Mouse (Mus musculus) CH12.LX (cell line): ENCODE results near the gene Cx3cl1. TPM values are rescaled to one million over a fixed set of nuclear protein-coding genes. Genes with fewer than 3 reads are reported as not detected.

Experiments used
- DNase-seq: peaks from one replicate; pipeline ENCODE4 v3.0.0-alpha.2; 2013; ENCODE audit errors: extremely low read depth
- H3K27ac ChIP-seq: 2 replicates; pipeline ENCODE4 v1.5.1; 2012; ENCODE audit warnings: low read depth, mild to moderate bottlenecking, control low read depth, moderate library complexity; ENCODE audit not compliant: insufficient read depth
- H3K27me3 ChIP-seq: replicated peaks from 2 replicates; pipeline ENCODE3; 2012; ENCODE audit warnings: inconsistent platforms
- H3K36me3 ChIP-seq, 2 experiments: replicated peaks in 1 of 2; 2 replicates each; pipeline versions ENCODE3 to v1.6.1; 2012; ENCODE audit warnings: inconsistent platforms in 1 of 2, low read length in 1 of 2, mild to moderate bottlenecking in 1 of 2, mixed read lengths in 1 of 2, moderate library complexity in 1 of 2; ENCODE audit not compliant: control insufficient read depth in 1 of 2, insufficient read depth in 1 of 2
- H3K4me1 ChIP-seq, 2 experiments: 2 replicates each; pipeline ENCODE4 v1.6.1; 2012; ENCODE audit warnings: inconsistent platforms in 1 of 2, moderate library complexity in 1 of 2; ENCODE audit not compliant: insufficient read depth in 2 of 2, control insufficient read depth in 1 of 2
- H3K4me2 ChIP-seq: 2 replicates; pipeline ENCODE4 v1.6.1; 2012; ENCODE audit warnings: low read depth, mild to moderate bottlenecking, control low read depth; ENCODE audit not compliant: poor library complexity, insufficient read depth, severe bottlenecking
- H3K4me3 ChIP-seq, 3 experiments: fragments of 150-350 bp in 1 of 3; sonication (generic) in 1 of 3; replicated peaks in 1 of 3; 2 replicates each; pipeline versions ENCODE3 to v1.5.1; 2011 to 2012; ENCODE audit warnings: low read depth in 2 of 3, low read length in 2 of 3, mild to moderate bottlenecking in 2 of 3, moderate library complexity in 2 of 3, control low read depth in 1 of 3, improper control_type of control experiment in 1 of 3, inconsistent platforms in 1 of 3, mixed read lengths in 1 of 3; ENCODE audit not compliant: poor library complexity in 1 of 3
- H3K79me2 ChIP-seq: replicated peaks from 2 replicates; pipeline ENCODE4 v1.6.1; 2012; ENCODE audit warnings: mild to moderate bottlenecking, moderate library complexity; ENCODE audit not compliant: control insufficient read depth, poor library complexity, insufficient read depth, severe bottlenecking; ENCODE audit errors: extremely low read depth
- H3K9ac ChIP-seq: 2 replicates; pipeline ENCODE4 v1.6.1; 2012; ENCODE audit warnings: low read depth, mild to moderate bottlenecking, control low read depth, moderate library complexity; ENCODE audit not compliant: insufficient read depth
- H3K9me3 ChIP-seq: replicated peaks from 2 replicates; pipeline ENCODE3; 2012; ENCODE audit warnings: low read length, inconsistent platforms, mixed read lengths
- BHLHE40 ChIP-seq: IDR thresholded peaks from 2 replicates; pipeline ENCODE4 v1.6.1; 2011; ENCODE audit warnings: mild to moderate bottlenecking, low read depth, low read length, improper control_type of control experiment
- CHD1 ChIP-seq: IDR thresholded peaks from 2 replicates; pipeline ENCODE4 v1.6.1; 2012; ENCODE audit warnings: low read depth, low read length, improper control_type of control experiment, inconsistent platforms
- JUN ChIP-seq: IDR thresholded peaks from 2 replicates; pipeline ENCODE4 v1.6.1; 2011; ENCODE audit warnings: low read depth, mild to moderate bottlenecking, low read length, improper control_type of control experiment, moderate library complexity; ENCODE audit not compliant: insufficient read depth
- KAT2A ChIP-seq: IDR thresholded peaks from 2 replicates; pipeline ENCODE4 v1.6.1; 2012; ENCODE audit warnings: low read length, improper control_type of control experiment, inconsistent platforms; ENCODE audit not compliant: insufficient replicate concordance
- MYC ChIP-seq: IDR thresholded peaks from 2 replicates; pipeline ENCODE4 v1.6.1; 2011; ENCODE audit warnings: low read depth, mild to moderate bottlenecking, improper control_type of control experiment, low read length
- NRF1 ChIP-seq: IDR thresholded peaks from 2 replicates; pipeline ENCODE4 v1.6.1; 2014; ENCODE audit warnings: low read depth, mild to moderate bottlenecking, inconsistent platforms, low read length, improper control_type of control experiment, moderate library complexity
- PAX5 ChIP-seq: IDR thresholded peaks from 2 replicates; pipeline ENCODE4 v1.6.1; 2012; ENCODE audit warnings: low read length, inconsistent platforms, mixed read lengths
- SIN3A ChIP-seq: IDR thresholded peaks from 2 replicates; pipeline ENCODE4 v1.6.1; 2012; ENCODE audit warnings: low read length, improper control_type of control experiment, inconsistent platforms
- TBP ChIP-seq: conservative IDR thresholded peaks from 2 replicates; pipeline ENCODE4 v1.6.1; 2011; ENCODE audit warnings: low read depth, low read length, improper control_type of control experiment
- USF1 ChIP-seq: IDR thresholded peaks from 2 replicates; pipeline ENCODE4 v1.6.1; 2014; ENCODE audit warnings: low read depth, mild to moderate bottlenecking, inconsistent platforms, low read length, improper control_type of control experiment
- ZKSCAN1 ChIP-seq: IDR thresholded peaks from 2 replicates; pipeline ENCODE4 v1.6.1; 2012; ENCODE audit warnings: low read depth, inconsistent platforms, low read length, improper control_type of control experiment, borderline replicate concordance
- ZMIZ1 ChIP-seq: IDR thresholded peaks from 2 replicates; pipeline ENCODE4 v1.6.1; 2012; ENCODE audit warnings: low read depth, mild to moderate bottlenecking, inconsistent platforms, low read length, improper control_type of control experiment
- ZNF384 ChIP-seq: IDR thresholded peaks from 2 replicates; pipeline ENCODE4 v1.6.1; 2012; ENCODE audit warnings: low read depth, low read length, improper control_type of control experiment, inconsistent platforms
- dilution Hi-C: fragments of 300-500 bp; cut with MboI; formaldehyde crosslinking; loops from 2 replicates; pipeline ENCODE4 v1.14.3; 2020; ENCODE audit warnings: low sequenced_read_pairs; ENCODE audit not compliant: extremely low pct_unique_long_range_greater_than_20kb, extremely low pct_ligation_motif_present
- in situ Hi-C: fragments of 300-500 bp; cut with MboI; formaldehyde crosslinking; loops from 3 replicates; pipeline ENCODE4 v1.14.3; 2019; ENCODE audit warnings: low sequenced_read_pairs, low pct_ligation_motif_present, low pct_unique_long_range_greater_than_20kb, mixed read lengths
- polyA plus RNA-seq: library from polyadenylated mRNA; unstranded; fragments of >175 nt; gene quantifications from 2 replicates; pipeline ENCODE4 v1.2.1, GENCODE M21; 2012; ENCODE audit warnings: low read depth; ENCODE audit not compliant: insufficient read length
- total RNA-seq, 2 experiments: library from RNA; depleted of rRNA; stranded (reverse); fragments of 300-350 nt in 1 of 2; fragments of >200 nt in 1 of 2; gene quantifications; 2 replicates each; pipeline ENCODE4 v1.2.3; 2012 to 2014

Cx3cl1 gene
- total and polyA plus RNA-seq, 3 experiments, result 0.19 to 4.2 (median 3.7) TPM

DNA sequence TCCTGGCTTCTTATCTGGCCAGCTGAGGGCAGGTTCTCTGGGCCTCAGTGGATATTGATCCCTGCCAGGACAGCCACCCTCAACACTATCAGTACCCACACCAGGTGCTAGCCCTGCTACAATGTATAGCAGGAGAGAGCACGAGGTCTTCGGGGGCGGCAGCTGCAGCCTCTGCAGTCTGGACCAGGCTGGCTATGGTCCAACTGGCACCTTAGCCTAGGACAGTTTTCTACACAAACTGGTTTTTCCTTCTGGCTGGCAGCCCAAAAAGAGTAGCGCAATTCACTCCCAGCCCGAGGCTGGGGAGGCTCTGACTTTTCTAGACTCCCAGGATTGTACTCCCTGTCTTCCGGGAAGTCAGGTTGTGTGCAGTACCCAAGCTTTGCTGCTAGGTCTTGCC, 864 bp upstream of the Cx3cl1 start:
- Histone ChIP-seq H3K9ac (no peak overlapping the region), H3K9me3 (peaks cover 6% of the 10 kb centered on the region), H3K36me3 (peaks cover 0 to 47% of the 10 kb centered on the region in 2 experiments), H3K4me1 (peaks cover 17 to 57% of the 10 kb centered on the region in 2 experiments), H3K27me3 (no peaks in the 10 kb centered on the region), H3K79me2 (no peaks in the 10 kb centered on the region), H3K27ac (no peak overlapping the region), H3K4me2 (no peak overlapping the region), H3K4me3 (no peak overlapping the region)
- dilution Hi-C loops (no loop called here), in situ Hi-C loops (no loop called here)
- TF ChIP-seq NRF1 (no peak), ZNF384 (no peak), BHLHE40 (no peak), KAT2A (no peak), ZKSCAN1 (no peak), USF1 (no peak)
- DNase-seq, result no peak

- no peak overlapping the region for H3K9ac ChIP-seq
- no peaks in the 10 kb centered on the region for H3K27me3 ChIP-seq
- peaks cover 6% of the 10 kb centered on the region for H3K9me3 ChIP-seq
- no peak overlapping the region for H3K27ac ChIP-seq
- no peak for TF ChIP-seq SIN3A
- TF ChIP-seq TBP, result no peak
- H3K79me2 ChIP-seq, result no peaks in the 10 kb centered on the region
- H3K4me1 ChIP-seq, result peaks cover 27 to 72% of the 10 kb centered on the region in 2 experiments
- in situ Hi-C loops, result no loop called here
- H3K4me2 ChIP-seq, result no peak overlapping the region
- dilution Hi-C loops, result no loop called here
- DNase-seq, result no peak
- peaks cover 0 to 49% of the 10 kb centered on the region in 2 experiments for H3K36me3 ChIP-seq
- H3K4me3 ChIP-seq, result no peak overlapping the region
Measured at GRCm38 (mm10) chr8:94773048-94773447, 1.2 kb downstream of the Cx3cl1 start.

DNA sequence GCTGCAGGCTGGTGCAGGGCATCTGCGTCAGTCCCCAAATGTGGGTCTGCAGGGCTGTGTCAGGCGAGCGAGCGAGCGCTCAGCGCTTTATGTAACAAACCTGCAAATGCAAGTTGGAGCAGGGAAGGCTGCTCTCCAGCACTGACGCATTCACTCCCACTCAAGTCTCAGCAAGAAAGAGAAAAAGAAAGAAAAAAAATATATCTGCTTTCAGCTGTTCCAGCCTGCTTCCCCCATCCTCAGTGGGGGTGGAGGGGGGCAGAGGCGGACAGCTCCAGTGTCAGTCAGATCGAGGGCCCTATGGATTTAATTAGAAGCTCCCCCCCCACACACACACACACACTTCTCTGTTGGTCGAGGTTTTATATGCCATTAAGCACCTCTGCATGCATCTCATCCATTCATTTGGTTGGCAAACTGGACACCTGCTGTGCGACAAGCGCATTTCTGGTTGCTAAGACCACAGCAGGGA, 1.9 kb downstream of the Cx3cl1 start:
- Histone ChIP-seq H3K9ac (no peak overlapping the region), H3K4me2 (no peak overlapping the region), H3K27me3 (no peaks in the 10 kb centered on the region), H3K9me3 (peaks cover 6% of the 10 kb centered on the region), H3K27ac (no peak overlapping the region), H3K79me2 (no peaks in the 10 kb centered on the region), H3K4me3 (no peak overlapping the region), H3K36me3 (peaks cover 0 to 49% of the 10 kb centered on the region in 2 experiments), H3K4me1 (peaks cover 27 to 72% of the 10 kb centered on the region in 2 experiments)
- in situ Hi-C loops (no loop called here), dilution Hi-C loops (no loop called here)
- TF ChIP-seq PAX5 (no peak), TBP (no peak), KAT2A (no peak), ZMIZ1 (no peak), MYC (no peak), NRF1 (no peak), SIN3A (no peak), ZKSCAN1 (no peak), CHD1 (no peak), JUN (no peak)
- no peak for DNase-seq
